Mouse (Mus musculus): Measurements from ENCODE around the gene Dnajc4. TPM values are rescaled to one million over a fixed set of nuclear protein-coding genes. Genes with fewer than 3 reads are reported as not detected.

Dnajc4 gene
- polyA plus RNA-seq, 1 experiment from 2014 or later: 22.9 TPM

- ATAC-seq: no peak
- WGBS: 82% methylated on average over 13 of the region's 13 CpGs
- Histone ChIP-seq H3K9ac (ENCODE audit: low read depth, low read length) (no peak overlapping the region), H3K9me3 (replicated peaks; ENCODE audit: control insufficient read depth, low read length, poor library complexity, severe bottlenecking) (no peaks in the 10 kb centered on the region), H3K27me3 (ENCODE audit: control insufficient read depth, insufficient read depth, low read depth, low read length) (peaks cover 21% of the 10 kb centered on the region), H3K27ac (ENCODE audit: low read length) (no peak overlapping the region), H3K4me2 (ENCODE audit: low read length) (no peak overlapping the region), H3K36me3 (ENCODE audit: control insufficient read depth, insufficient read depth, low read length) (peaks cover 2% of the 10 kb centered on the region), H3K4me1 (ENCODE audit: control insufficient read depth, insufficient read depth, low read length) (peaks cover 26% of the 10 kb centered on the region), H3K4me3 (ENCODE audit: low read depth, low read length) (no peak overlapping the region)
Observed at GRCm38 (mm10) chr19:6972247-6972917, 20.0 kb downstream of the Dnajc4 start.

GRCm38 (mm10) chr19:6971644-6972043, 20.7 kb downstream of the Dnajc4 start:
- H3K9ac ChIP-seq (ENCODE audit: low read depth, low read length): no peak overlapping the region
- peaks cover 20% of the 10 kb centered on the region for H3K4me1 ChIP-seq (ENCODE audit: control insufficient read depth, insufficient read depth, low read length)
- H3K9me3 ChIP-seq (replicated peaks; ENCODE audit: control insufficient read depth, low read length, poor library complexity, severe bottlenecking): no peaks in the 10 kb centered on the region
- 56% methylated on average over 6 of the region's 6 CpGs for WGBS
- H3K27me3 ChIP-seq (ENCODE audit: control insufficient read depth, insufficient read depth, low read depth, low read length): peaks cover 21% of the 10 kb centered on the region
- no peak overlapping the region for H3K27ac ChIP-seq (ENCODE audit: low read length)
- no peak for ATAC-seq
- H3K4me2 ChIP-seq (ENCODE audit: low read length): no peak overlapping the region
- H3K4me3 ChIP-seq (ENCODE audit: low read depth, low read length): no peak overlapping the region
- no peaks in the 10 kb centered on the region for H3K36me3 ChIP-seq (ENCODE audit: control insufficient read depth, insufficient read depth, low read length)

- peak overlapping the region; percentile 31; the same call in 1 of the 2 replicates for H3K9ac ChIP-seq (ENCODE audit: low read depth, low read length)
- peaks cover 15% of the 10 kb centered on the region for H3K4me1 ChIP-seq (ENCODE audit: control insufficient read depth, insufficient read depth, low read length)
- no peak overlapping the region for H3K4me2 ChIP-seq (ENCODE audit: low read length)
- no peaks in the 10 kb centered on the region for H3K9me3 ChIP-seq (replicated peaks; ENCODE audit: control insufficient read depth, low read length, poor library complexity, severe bottlenecking)
- H3K36me3 ChIP-seq (ENCODE audit: control insufficient read depth, insufficient read depth, low read length): no peaks in the 10 kb centered on the region
- 22% methylated on average over 11 of the region's 11 CpGs for WGBS
- H3K27me3 ChIP-seq (ENCODE audit: control insufficient read depth, insufficient read depth, low read depth, low read length): peaks cover 21% of the 10 kb centered on the region
- H3K27ac ChIP-seq (ENCODE audit: low read length): no peak overlapping the region
- ATAC-seq: no peak
- no peak overlapping the region for H3K4me3 ChIP-seq (ENCODE audit: low read depth, low read length)
Observed at GRCm38 (mm10) chr19:6970460-6971085, 21.8 kb downstream of the Dnajc4 start.

- under 1% methylated on average over 44 of the region's 55 CpGs for WGBS
- peaks cover 21% of the 10 kb centered on the region for H3K27me3 ChIP-seq (ENCODE audit: control insufficient read depth, insufficient read depth, low read depth, low read length)
- no peak overlapping the region for H3K27ac ChIP-seq (ENCODE audit: low read length)
- H3K9ac ChIP-seq (ENCODE audit: low read depth, low read length): peak overlapping the region; percentile 38; the same call in 1 of the 2 replicates
- no peaks in the 10 kb centered on the region for H3K9me3 ChIP-seq (replicated peaks; ENCODE audit: control insufficient read depth, low read length, poor library complexity, severe bottlenecking)
- H3K4me3 ChIP-seq (ENCODE audit: low read depth, low read length): peak overlapping the region; percentile 40
- H3K36me3 ChIP-seq (ENCODE audit: control insufficient read depth, insufficient read depth, low read length): no peaks in the 10 kb centered on the region
- H3K4me2 ChIP-seq (ENCODE audit: low read length): peak overlapping the region; percentile 44
- ATAC-seq: no peak
- peaks cover 15% of the 10 kb centered on the region for H3K4me1 ChIP-seq (ENCODE audit: control insufficient read depth, insufficient read depth, low read length)
Observed at GRCm38 (mm10) chr19:6969665-6970381, 22.5 kb downstream of the Dnajc4 start.

- Histone ChIP-seq H3K27ac (ENCODE audit: low read length) (no peak overlapping the region), H3K9ac (ENCODE audit: low read depth, low read length) (peak overlapping the region; percentile 38; the same call in 1 of the 2 replicates), H3K9me3 (replicated peaks; ENCODE audit: control insufficient read depth, low read length, poor library complexity, severe bottlenecking) (no peaks in the 10 kb centered on the region), H3K27me3 (ENCODE audit: control insufficient read depth, insufficient read depth, low read depth, low read length) (peaks cover 21% of the 10 kb centered on the region), H3K4me1 (ENCODE audit: control insufficient read depth, insufficient read depth, low read length) (peaks cover 15% of the 10 kb centered on the region), H3K4me3 (ENCODE audit: low read depth, low read length) (peak overlapping the region; percentile 40), H3K36me3 (ENCODE audit: control insufficient read depth, insufficient read depth, low read length) (no peaks in the 10 kb centered on the region), H3K4me2 (ENCODE audit: low read length) (peak overlapping the region; percentile 44)
- WGBS: under 1% methylated on average over 20 of the region's 20 CpGs
- no peak for ATAC-seq
Observed at GRCm38 (mm10) chr19:6969291-6969664, 23.1 kb downstream of the Dnajc4 start.

- peaks cover 11% of the 10 kb centered on the region for H3K4me1 ChIP-seq (ENCODE audit: control insufficient read depth, insufficient read depth, low read length)
- no peak overlapping the region for H3K27ac ChIP-seq (ENCODE audit: low read length)
- ATAC-seq: no peak
- H3K9me3 ChIP-seq (replicated peaks; ENCODE audit: control insufficient read depth, low read length, poor library complexity, severe bottlenecking): no peaks in the 10 kb centered on the region
- 17% methylated on average over 15 of the region's 15 CpGs for WGBS
- H3K27me3 ChIP-seq (ENCODE audit: control insufficient read depth, insufficient read depth, low read depth, low read length): peaks cover 21% of the 10 kb centered on the region
- peak overlapping the region; percentile 40; the same call in 1 of the 2 replicates for H3K4me3 ChIP-seq (ENCODE audit: low read depth, low read length)
- no peaks in the 10 kb centered on the region for H3K36me3 ChIP-seq (ENCODE audit: control insufficient read depth, insufficient read depth, low read length)
- H3K4me2 ChIP-seq (ENCODE audit: low read length): peak overlapping the region; percentile 44
- no peak overlapping the region for H3K9ac ChIP-seq (ENCODE audit: low read depth, low read length)
Observed at GRCm38 (mm10) chr19:6968491-6969271, 23.7 kb downstream of the Dnajc4 start.

GRCm38 (mm10) chr19:6956461-6956860, 35.9 kb downstream of the Dnajc4 start:
- Histone ChIP-seq H3K9me3 (replicated peaks; ENCODE audit: control insufficient read depth, low read length, poor library complexity, severe bottlenecking) (no peaks in the 10 kb centered on the region), H3K4me1 (ENCODE audit: control insufficient read depth, insufficient read depth, low read length) (peaks cover 9% of the 10 kb centered on the region), H3K4me3 (ENCODE audit: low read depth, low read length) (no peak overlapping the region), H3K27ac (ENCODE audit: low read length) (no peak overlapping the region), H3K4me2 (ENCODE audit: low read length) (no peak overlapping the region), H3K36me3 (ENCODE audit: control insufficient read depth, insufficient read depth, low read length) (no peaks in the 10 kb centered on the region), H3K9ac (ENCODE audit: low read depth, low read length) (no peak overlapping the region), H3K27me3 (ENCODE audit: control insufficient read depth, insufficient read depth, low read depth, low read length) (no peaks in the 10 kb centered on the region)
- WGBS: 81% methylated on average over 10 of the region's 10 CpGs
- no peak for ATAC-seq

- ATAC-seq: no peak
- Histone ChIP-seq H3K9ac (ENCODE audit: low read depth, low read length) (no peak overlapping the region), H3K27ac (ENCODE audit: low read length) (no peak overlapping the region), H3K4me3 (ENCODE audit: low read depth, low read length) (no peak overlapping the region), H3K9me3 (replicated peaks; ENCODE audit: control insufficient read depth, low read length, poor library complexity, severe bottlenecking) (no peaks in the 10 kb centered on the region), H3K36me3 (ENCODE audit: control insufficient read depth, insufficient read depth, low read length) (no peaks in the 10 kb centered on the region), H3K4me2 (ENCODE audit: low read length) (no peak overlapping the region), H3K27me3 (ENCODE audit: control insufficient read depth, insufficient read depth, low read depth, low read length) (no peaks in the 10 kb centered on the region), H3K4me1 (ENCODE audit: control insufficient read depth, insufficient read depth, low read length) (peaks cover 9% of the 10 kb centered on the region)
- 91% methylated on average over 7 of the region's 7 CpGs for WGBS
Observed at GRCm38 (mm10) chr19:6955424-6955823, 36.9 kb downstream of the Dnajc4 start.

Data from midbrain, embryonic 16.5 days (tissue).